Mouse (Mus musculus): ENCODE measurements around the gene Lpin2. TPM values are rescaled to one million over a fixed set of nuclear protein-coding genes. Genes with fewer than 3 reads are reported as not detected.

Gene Lpin2
- total and polyA plus RNA-seq, 3 experiments = 22.4 to 32.1 TPM; not detected in 1

GRCm38 (mm10) chr17:71159152-71159567 is 23.2 kb upstream of the Lpin2 start:
- Histone ChIP-seq H3K27me3 (ENCODE audit: control insufficient read depth in 1 of 2, insufficient read depth in 2 of 2, low read length in 2 of 2) (no peaks in the 10 kb centered on the region), H3K4me3 (ENCODE audit: control insufficient read depth in 1 of 2, insufficient read depth in 1 of 2, low read depth in 2 of 2, low read length in 2 of 2) (no peak overlapping the region), H3K79me2 (ENCODE audit: control insufficient read depth, insufficient read depth, low read length, poor library complexity) (no peaks in the 10 kb centered on the region), H3K9ac (ENCODE audit: control insufficient read depth, low read depth, low read length, poor library complexity, severe bottlenecking) (no peak overlapping the region), H3K9me3 (replicated peaks; ENCODE audit: insufficient read depth, low read length) (no peaks in the 10 kb centered on the region), H3K27ac (ENCODE audit: control insufficient read depth, low read depth, low read length) (no peak overlapping the region), H3K36me3 (ENCODE audit: control insufficient read depth in 1 of 2, insufficient read depth in 2 of 2, low read length in 2 of 2) (peaks cover 0 to 19% of the 10 kb centered on the region in 2 experiments; a peak in 2 of 4 replicates), H3K4me1 (ENCODE audit: control insufficient read depth in 1 of 2, insufficient read depth in 2 of 2, low read length in 2 of 2) (peaks cover 12 to 18% of the 10 kb centered on the region in 2 experiments)
- no peak for DNase-seq (ENCODE audit: low read depth, low spot score)
- no peak for TF ChIP-seq USF1 (IDR thresholded peaks at IDR 0.05; ENCODE audit: low read depth, low read length)

GRCm38 (mm10) chr17:71159720-71160119 is 22.6 kb upstream of the Lpin2 start:
- TF ChIP-seq MXI1 (IDR thresholded peaks at IDR 0.05; ENCODE audit: low read depth, low read length) = no peak
- TF ChIP-seq MAZ (IDR thresholded peaks at IDR 0.05; ENCODE audit: low read depth, low read length) = no peak
- no peak for TF ChIP-seq SMC3 (IDR thresholded peaks at IDR 0.05; ENCODE audit: low read depth, low read length)
- TF ChIP-seq USF1 (IDR thresholded peaks at IDR 0.05; ENCODE audit: low read depth, low read length) = no peak
- no peak for TF ChIP-seq TAL1 (IDR thresholded peaks at IDR 0.05; ENCODE audit: low read length)
- no peak for TF ChIP-seq USF2 (IDR thresholded peaks at IDR 0.05; ENCODE audit: borderline replicate concordance in 1 of 2, insufficient read depth in 1 of 2, low read depth in 1 of 2, low read length in 2 of 2)
- no peak for TF ChIP-seq POLR2AphosphoS2 (IDR thresholded peaks at IDR 0.05; ENCODE audit: low read length)
- H3K79me2 ChIP-seq (ENCODE audit: control insufficient read depth, insufficient read depth, low read length, poor library complexity) = no peaks in the 10 kb centered on the region
- DNase-seq (ENCODE audit: low read depth, low spot score) = no peak
- H3K4me3 ChIP-seq (ENCODE audit: control insufficient read depth in 1 of 2, insufficient read depth in 1 of 2, low read depth in 2 of 2, low read length in 2 of 2) = no peak overlapping the region
- no peaks in the 10 kb centered on the region for H3K27me3 ChIP-seq (ENCODE audit: control insufficient read depth in 1 of 2, insufficient read depth in 2 of 2, low read length in 2 of 2)
- H3K9ac ChIP-seq (ENCODE audit: control insufficient read depth, low read depth, low read length, poor library complexity, severe bottlenecking) = no peak overlapping the region
- H3K9me3 ChIP-seq (replicated peaks; ENCODE audit: insufficient read depth, low read length) = no peaks in the 10 kb centered on the region
- H3K27ac ChIP-seq (ENCODE audit: control insufficient read depth, low read depth, low read length) = no peak overlapping the region
- peaks cover 12 to 18% of the 10 kb centered on the region in 2 experiments for H3K4me1 ChIP-seq (ENCODE audit: control insufficient read depth in 1 of 2, insufficient read depth in 2 of 2, low read length in 2 of 2)
- peaks cover 0 to 19% of the 10 kb centered on the region in 2 experiments; a peak in 2 of 4 replicates for H3K36me3 ChIP-seq (ENCODE audit: control insufficient read depth in 1 of 2, insufficient read depth in 2 of 2, low read length in 2 of 2)

GRCm38 (mm10) chr17:71160244-71160995 is 21.9 kb upstream of the Lpin2 start:
- no peaks in the 10 kb centered on the region for H3K9me3 ChIP-seq (replicated peaks; ENCODE audit: insufficient read depth, low read length)
- no peaks in the 10 kb centered on the region for H3K27me3 ChIP-seq (ENCODE audit: control insufficient read depth in 1 of 2, insufficient read depth in 2 of 2, low read length in 2 of 2)
- peaks cover 0 to 19% of the 10 kb centered on the region in 2 experiments; a peak in 2 of 4 replicates for H3K36me3 ChIP-seq (ENCODE audit: control insufficient read depth in 1 of 2, insufficient read depth in 2 of 2, low read length in 2 of 2)
- no peaks in the 10 kb centered on the region for H3K79me2 ChIP-seq (ENCODE audit: control insufficient read depth, insufficient read depth, low read length, poor library complexity)
- no peak overlapping the region for H3K27ac ChIP-seq (ENCODE audit: control insufficient read depth, low read depth, low read length)
- peaks cover 16 to 18% of the 10 kb centered on the region in 2 experiments for H3K4me1 ChIP-seq (ENCODE audit: control insufficient read depth in 1 of 2, insufficient read depth in 2 of 2, low read length in 2 of 2)
- no peak for TF ChIP-seq TCF12 (IDR thresholded peaks at IDR 0.05; ENCODE audit: low read depth, low read length)
- TF ChIP-seq RAD21 (IDR thresholded peaks at IDR 0.05; ENCODE audit: low read depth, low read length) = no peak
- TF ChIP-seq CHD2 (IDR thresholded peaks at IDR 0.05; ENCODE audit: low read length) = no peak
- no peak for TF ChIP-seq EP300 (IDR thresholded peaks at IDR 0.05; ENCODE audit: low read depth in 1 of 2, low read length in 2 of 2)
- no peak for TF ChIP-seq CHD1 (IDR thresholded peaks at IDR 0.05; ENCODE audit: low read depth, low read length)
- TF ChIP-seq ELF1 (IDR thresholded peaks at IDR 0.05; ENCODE audit: low read depth, low read length) = no peak
- TF ChIP-seq UBTF (IDR thresholded peaks at IDR 0.05; ENCODE audit: borderline replicate concordance, insufficient read depth, low read depth, low read length) = no peak
- no peak for TF ChIP-seq MEF2A (IDR thresholded peaks at IDR 0.05; ENCODE audit: extremely low read depth, insufficient replicate concordance, low read depth, low read length, poor library complexity, severe bottlenecking)
- no peak overlapping the region for H3K9ac ChIP-seq (ENCODE audit: control insufficient read depth, low read depth, low read length, poor library complexity, severe bottlenecking)
- no peak overlapping the region for H3K4me3 ChIP-seq (ENCODE audit: control insufficient read depth in 1 of 2, insufficient read depth in 1 of 2, low read depth in 2 of 2, low read length in 2 of 2)
- DNase-seq (ENCODE audit: low read depth, low spot score) = peak; percentile 68
